Mouse (Mus musculus): ENCODE results near the gene 1700019D03Rik. TPM values are rescaled to one million over a fixed set of nuclear protein-coding genes. Genes with fewer than 3 reads are reported as not detected.
"Not testable (repeated sequence)": the region's sequence is repeated elsewhere in the genome, so short reads cannot be mapped to it uniquely, and the experiment has no call there.

1700019D03Rik gene
- polyA plus RNA-seq, 1 experiment from 2014 or later = 5.0 TPM

GRCm38 (mm10) chr1:52952551-52953397, 67.2 kb downstream of the 1700019D03Rik start:
- H3K4me3 ChIP-seq = peak overlapping the region; percentile 57
- WGBS = 1% methylated on average over 47 of the region's 47 CpGs
- H3K9me3 ChIP-seq (replicated peaks) = no peaks in the 10 kb centered on the region
- no peaks in the 10 kb centered on the region; the same call in 1 of the 2 replicates for H3K27me3 ChIP-seq
- H3K9ac ChIP-seq = peak overlapping the region; percentile 70
- ATAC-seq (ENCODE audit: low FRiP score) = peak; percentile 81
- peaks cover 22% of the 10 kb centered on the region for H3K4me1 ChIP-seq
- no peaks in the 10 kb centered on the region for H3K36me3 ChIP-seq
- H3K27ac ChIP-seq = no peak overlapping the region
- peak overlapping the region; percentile 98 for H3K4me2 ChIP-seq (replicated peaks)

GRCm38 (mm10) chr1:52952143-52952542, 67.8 kb downstream of the 1700019D03Rik start:
- Histone ChIP-seq H3K27me3 (no peaks in the 10 kb centered on the region; the same call in 1 of the 2 replicates), H3K36me3 (no peaks in the 10 kb centered on the region), H3K9me3 (replicated peaks) (no peaks in the 10 kb centered on the region), H3K4me2 (replicated peaks) (peak overlapping the region; percentile 98), H3K4me3 (peak overlapping the region; percentile 57), H3K9ac (peak overlapping the region; percentile 70), H3K4me1 (peaks cover 22% of the 10 kb centered on the region), H3K27ac (no peak overlapping the region)
- WGBS = 3% methylated on average over 5 of the region's 5 CpGs
- peak; percentile 19; the same call in 1 of the 2 replicates for ATAC-seq (ENCODE audit: low FRiP score)

GRCm38 (mm10) chr1:52951146-52951868, 68.7 kb downstream of the 1700019D03Rik start:
- Histone ChIP-seq H3K4me3 (no peak overlapping the region), H3K9me3 (replicated peaks) (no peaks in the 10 kb centered on the region), H3K27ac (no peak overlapping the region), H3K9ac (no peak overlapping the region), H3K36me3 (no peaks in the 10 kb centered on the region), H3K4me2 (replicated peaks) (no peak overlapping the region), H3K4me1 (peaks cover 22% of the 10 kb centered on the region), H3K27me3 (no peaks in the 10 kb centered on the region; the same call in 1 of the 2 replicates)
- ATAC-seq (ENCODE audit: low FRiP score) = no peak
- WGBS = 55% methylated on average over 5 of the region's 5 CpGs

- Histone ChIP-seq H3K4me3 (no peak overlapping the region), H3K36me3 (no peaks in the 10 kb centered on the region), H3K9ac (no peak overlapping the region), H3K27ac (no peak overlapping the region), H3K4me2 (replicated peaks) (no peak overlapping the region), H3K27me3 (no peaks in the 10 kb centered on the region), H3K4me1 (peaks cover 13% of the 10 kb centered on the region), H3K9me3 (replicated peaks) (no peaks in the 10 kb centered on the region)
- WGBS = 92% methylated on average over 5 of the region's 5 CpGs
- no peak for ATAC-seq (ENCODE audit: low FRiP score)
Observed at GRCm38 (mm10) chr1:52947895-52948294, 72.1 kb downstream of the 1700019D03Rik start.

- Histone ChIP-seq H3K4me2 (replicated peaks) (no peak overlapping the region), H3K4me1 (no peaks in the 10 kb centered on the region), H3K27ac (no peak overlapping the region), H3K9me3 (replicated peaks) (peaks cover 7% of the 10 kb centered on the region; the same call in 1 of the 2 replicates), H3K4me3 (no peak overlapping the region), H3K27me3 (no peaks in the 10 kb centered on the region), H3K9ac (no peak overlapping the region), H3K36me3 (no peaks in the 10 kb centered on the region)
- ATAC-seq (ENCODE audit: low FRiP score) = no peak
- WGBS = 97% methylated on average over 1 of the region's 1 CpGs
Observed at GRCm38 (mm10) chr1:52939021-52939420, 81.0 kb downstream of the 1700019D03Rik start.

GRCm38 (mm10) chr1:52934494-52934893, 85.5 kb downstream of the 1700019D03Rik start:
- Histone ChIP-seq H3K4me1 (no peaks in the 10 kb centered on the region), H3K4me2 (replicated peaks) (no peak overlapping the region), H3K27ac (no peak overlapping the region), H3K9me3 (replicated peaks) (peaks cover 7% of the 10 kb centered on the region; the same call in 1 of the 2 replicates), H3K4me3 (no peak overlapping the region), H3K9ac (no peak overlapping the region), H3K27me3 (no peaks in the 10 kb centered on the region), H3K36me3 (no peaks in the 10 kb centered on the region)
- no peak for ATAC-seq (ENCODE audit: low FRiP score)
- 90% methylated on average over 5 of the region's 5 CpGs for WGBS

GRCm38 (mm10) chr1:52924482-52924881, 95.5 kb downstream of the 1700019D03Rik start:
- 89% methylated on average over 1 of the region's 1 CpGs for WGBS
- not testable (repeated sequence) for H3K4me2 ChIP-seq (replicated peaks); ATAC-seq (ENCODE audit: low FRiP score); H3K9ac ChIP-seq; H3K27ac ChIP-seq; H3K36me3 ChIP-seq; H3K4me3 ChIP-seq; H3K4me1 ChIP-seq; H3K9me3 ChIP-seq (replicated peaks); H3K27me3 ChIP-seq

- not testable (repeated sequence) for H3K9me3 ChIP-seq (replicated peaks); H3K9ac ChIP-seq; ATAC-seq (ENCODE audit: low FRiP score); H3K4me3 ChIP-seq; H3K27ac ChIP-seq; H3K27me3 ChIP-seq; H3K4me1 ChIP-seq; H3K4me2 ChIP-seq (replicated peaks); H3K36me3 ChIP-seq
Observed at GRCm38 (mm10) chr1:52918897-52919296, 101.1 kb downstream of the 1700019D03Rik start.

- H3K4me3 ChIP-seq = no peak overlapping the region
- H3K27me3 ChIP-seq = no peaks in the 10 kb centered on the region
- H3K4me1 ChIP-seq = no peaks in the 10 kb centered on the region
- no peak for ATAC-seq (ENCODE audit: low FRiP score)
- H3K9me3 ChIP-seq (replicated peaks) = no peaks in the 10 kb centered on the region
- no peak overlapping the region for H3K27ac ChIP-seq
- WGBS = 100% methylated on average over 2 of the region's 2 CpGs
- H3K9ac ChIP-seq = no peak overlapping the region
- H3K36me3 ChIP-seq = no peaks in the 10 kb centered on the region
- no peak overlapping the region for H3K4me2 ChIP-seq (replicated peaks)
Observed at GRCm38 (mm10) chr1:52916655-52917054, 103.3 kb downstream of the 1700019D03Rik start.

- no peaks in the 10 kb centered on the region for H3K36me3 ChIP-seq
- no peak overlapping the region for H3K27ac ChIP-seq
- ATAC-seq (ENCODE audit: low FRiP score) = no peak
- H3K27me3 ChIP-seq = no peaks in the 10 kb centered on the region
- no peak overlapping the region for H3K4me2 ChIP-seq (replicated peaks)
- no peak overlapping the region for H3K4me3 ChIP-seq
- no peak overlapping the region for H3K9ac ChIP-seq
- H3K9me3 ChIP-seq (replicated peaks) = no peaks in the 10 kb centered on the region
- no peaks in the 10 kb centered on the region for H3K4me1 ChIP-seq
- WGBS = 88% methylated on average over 3 of the region's 3 CpGs
Observed at GRCm38 (mm10) chr1:52909783-52910182, 110.2 kb downstream of the 1700019D03Rik start.

- Histone ChIP-seq H3K9ac (no peak overlapping the region), H3K9me3 (replicated peaks) (no peaks in the 10 kb centered on the region), H3K4me1 (no peaks in the 10 kb centered on the region), H3K27ac (no peak overlapping the region), H3K4me3 (no peak overlapping the region), H3K36me3 (peaks cover 7% of the 10 kb centered on the region), H3K4me2 (replicated peaks) (no peak overlapping the region), H3K27me3 (no peaks in the 10 kb centered on the region)
- WGBS = 85% methylated on average over 2 of the region's 2 CpGs
- ATAC-seq (ENCODE audit: low FRiP score) = no peak
Observed at GRCm38 (mm10) chr1:52884208-52884607, 135.8 kb downstream of the 1700019D03Rik start.

All from hindbrain, embryonic 12.5 days (tissue).